Mouse (Mus musculus) lung, adult 2 months (tissue): ENCODE measurements at regions not wholly inside any gene's neighbourhood (a gene's known extent, or its start where the extent isn't known, plus 50 kb on each side); places are given as distances from the start of the nearest gene placed in this dataset.

ENCODE experiments used
- CTCF ChIP-seq: fragments of 200-500 bp; IDR thresholded peaks from 2 replicates; pipeline ENCODE4 v1.5.1; 2011; ENCODE audit warnings: mild to moderate bottlenecking, low read length, control low read depth; ENCODE audit not compliant: insufficient read depth
- POLR2A ChIP-seq: fragments of 200-500 bp; IDR thresholded peaks from 2 replicates; pipeline ENCODE4 v1.6.1; 2011; ENCODE audit warnings: low read depth, mild to moderate bottlenecking, control low read depth, low read length, borderline replicate concordance; ENCODE audit errors: extremely low read depth

GRCm38 (mm10) chr6:127265063-127265775 is 113.2 kb upstream of the Ccnd2 start:
- no peak for TF ChIP-seq CTCF
- no peak for TF ChIP-seq POLR2A
